Mouse (Mus musculus): ENCODE results near the gene Nr1i3.

DNA sequence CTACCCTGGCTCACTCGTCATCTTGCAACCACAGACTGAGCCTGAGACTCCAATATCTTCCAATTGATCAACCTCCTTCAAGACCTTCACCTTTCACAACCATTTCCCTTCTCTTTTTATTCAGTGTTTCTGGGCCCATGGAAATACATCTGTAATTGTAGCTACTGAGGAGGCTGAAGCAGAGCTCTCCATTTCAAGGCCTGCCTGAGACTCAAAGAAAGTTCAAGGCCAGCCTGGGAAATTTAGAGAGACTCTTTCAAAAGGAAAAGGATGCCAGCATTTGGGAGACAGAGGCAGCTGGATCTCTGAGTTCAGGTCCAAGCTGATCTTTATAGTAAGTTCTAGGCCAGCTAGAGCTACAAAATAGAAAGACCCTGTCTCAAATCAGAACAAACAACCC, 14.1 kb downstream of the Nr1i3 start:
- TF ChIP-seq TAL1 (IDR thresholded peaks at IDR 0.05; ENCODE audit: low read length) = no peak
- no peak for TF ChIP-seq GATA1 (IDR thresholded peaks at IDR 0.05; ENCODE audit: low read length)

Data from erythroblast, embryonic 14.5 days (primary cell).